Mouse (Mus musculus): ENCODE measurements around the gene Nlrp10. TPM values are rescaled to one million over a fixed set of nuclear protein-coding genes. Genes with fewer than 3 reads are reported as not detected.

The Nlrp10 gene
- 0.06 TPM for polyA plus RNA-seq (2012; fragmentation: generic; extraction: Trizol)

DNA sequence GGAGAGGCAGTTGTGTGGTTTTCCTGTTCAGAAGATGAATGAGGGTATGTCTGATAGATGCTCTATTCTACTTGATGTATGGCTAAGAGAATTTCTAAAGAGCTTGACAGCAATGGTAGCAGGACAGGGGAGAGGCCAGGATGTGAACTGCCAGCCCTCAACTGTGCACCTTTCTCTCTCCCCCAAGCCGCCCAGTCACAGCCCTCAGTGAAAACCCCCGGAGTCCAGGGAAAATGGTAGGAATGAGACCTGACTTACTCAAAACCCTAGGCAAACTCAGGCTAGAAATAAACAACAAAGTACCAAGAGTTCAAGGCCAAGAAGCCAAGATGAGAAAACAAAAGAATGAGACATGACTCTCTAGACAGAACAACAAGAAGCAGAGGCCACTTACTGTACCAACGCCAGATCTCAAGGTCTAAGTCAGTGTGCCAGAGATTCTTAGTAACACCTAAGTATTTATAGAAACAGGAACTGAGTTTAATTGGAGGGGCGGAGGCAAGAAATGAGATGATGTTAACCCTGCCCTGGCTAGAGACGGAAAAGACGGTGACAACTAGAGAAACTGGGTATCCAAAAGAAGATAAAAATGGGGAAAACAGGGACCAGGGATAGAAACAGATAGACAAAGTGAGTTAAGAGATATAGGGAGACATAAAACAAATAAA lies at the start of gene Nlrp10:
TSS of gene Nlrp10 (minus strand) at position 453 of the 668 bp plus-strand sequence.
- no peak within 1 kb of the TSS for H3K4me3 ChIP-seq
- H3K79me2 ChIP-seq (ENCODE audit: control insufficient read depth, insufficient read depth): peaks cover 4% of the 10 kb centered on the region
- H3K36me3 ChIP-seq (ENCODE audit: control insufficient read depth, insufficient read depth): no peaks in the 10 kb centered on the region
- no peak within 1 kb of the TSS for H3ac ChIP-seq (ENCODE audit: control insufficient read depth, insufficient read length)
- TF ChIP-seq POLR2AphosphoS2 (IDR thresholded peaks at IDR 0.05; ENCODE audit: insufficient read length, low read depth) (no peak), TCF3 (IDR thresholded peaks at IDR 0.05; ENCODE audit: insufficient read length, low read depth) (no peak), MYOG (IDR thresholded peaks at IDR 0.05; ENCODE audit: control insufficient read depth in 1 of 3, insufficient read depth in 1 of 3, insufficient read length in 2 of 3, low read depth in 2 of 3) (no peak), USF1 (IDR thresholded peaks at IDR 0.05; ENCODE audit: low read depth) (no peak)
- H3K4me2 ChIP-seq (ENCODE audit: low read depth): no peak within 1 kb of the TSS
- H3K27me3 ChIP-seq (ENCODE audit: control insufficient read depth, insufficient read depth, insufficient read length): no peaks in the 10 kb centered on the region

- H3K4me2 ChIP-seq (ENCODE audit: low read depth): no peak overlapping the region
- no peak overlapping the region for H3K4me3 ChIP-seq
- H3K79me2 ChIP-seq (ENCODE audit: control insufficient read depth, insufficient read depth): no peaks in the 10 kb centered on the region
- no peaks in the 10 kb centered on the region for H3K27me3 ChIP-seq (ENCODE audit: control insufficient read depth, insufficient read depth, insufficient read length)
- TF ChIP-seq POLR2A (IDR thresholded peaks at IDR 0.05; ENCODE audit: insufficient read length, low read depth): no peak
- no peak for TF ChIP-seq MYOD1 (IDR thresholded peaks at IDR 0.05; ENCODE audit: control insufficient read depth in 1 of 3, insufficient read length in 2 of 3, low read depth in 2 of 3)
- TF ChIP-seq POLR2AphosphoS2 (IDR thresholded peaks at IDR 0.05; ENCODE audit: insufficient read length, low read depth): no peak
- TF ChIP-seq TCF3 (IDR thresholded peaks at IDR 0.05; ENCODE audit: insufficient read length, low read depth): no peak
- no peak for TF ChIP-seq MYOG (IDR thresholded peaks at IDR 0.05; ENCODE audit: control insufficient read depth in 1 of 3, insufficient read depth in 1 of 3, insufficient read length in 2 of 3, low read depth in 2 of 3)
- TF ChIP-seq CEBPB (IDR thresholded peaks at IDR 0.05; ENCODE audit: insufficient read depth, poor library complexity, severe bottlenecking): no peak
- TF ChIP-seq SRF (IDR thresholded peaks at IDR 0.05; ENCODE audit: control insufficient read depth, insufficient read length, low read depth): no peak
- no peak for TF ChIP-seq MAX (IDR thresholded peaks at IDR 0.05; ENCODE audit: low read depth)
- no peak for TF ChIP-seq TCF12 (IDR thresholded peaks at IDR 0.05; ENCODE audit: insufficient read depth, poor library complexity, severe bottlenecking)
- H3ac ChIP-seq (ENCODE audit: control insufficient read depth, insufficient read length): no peak overlapping the region
- no peaks in the 10 kb centered on the region for H3K36me3 ChIP-seq (ENCODE audit: control insufficient read depth, insufficient read depth)
Observed at GRCm38 (mm10) chr7:108972273-108972672, 42.3 kb upstream of the Nlrp10 start.

DNA sequence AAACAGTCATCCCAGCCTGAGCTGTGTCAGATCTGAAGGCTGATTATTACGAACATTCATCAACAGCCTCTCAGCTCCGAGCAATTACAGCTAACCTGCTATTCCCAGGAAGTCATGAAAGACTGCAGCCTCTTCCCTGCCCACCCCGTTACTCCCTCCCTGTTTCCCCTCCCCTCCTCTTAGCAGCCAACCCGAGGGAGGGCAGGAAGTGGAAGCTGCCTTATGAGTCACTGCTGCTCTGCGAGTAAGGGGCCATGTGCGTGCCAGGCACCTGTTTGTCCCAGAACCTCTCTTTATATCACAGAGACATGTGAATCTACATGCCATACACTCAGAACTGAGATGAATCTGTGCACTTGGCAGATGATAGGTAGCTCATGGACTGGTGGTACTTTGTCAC lies 38.2 kb upstream of the Nlrp10 start:
- no peak overlapping the region for H3K4me2 ChIP-seq (ENCODE audit: low read depth)
- no peaks in the 10 kb centered on the region for H3K36me3 ChIP-seq (ENCODE audit: control insufficient read depth, insufficient read depth)
- no peak overlapping the region for H3ac ChIP-seq (ENCODE audit: control insufficient read depth, insufficient read length)
- TF ChIP-seq POLR2A (IDR thresholded peaks at IDR 0.05; ENCODE audit: insufficient read length, low read depth) (no peak), CEBPB (IDR thresholded peaks at IDR 0.05; ENCODE audit: insufficient read depth, poor library complexity, severe bottlenecking) (no peak), TCF3 (IDR thresholded peaks at IDR 0.05; ENCODE audit: insufficient read length, low read depth) (no peak), TCF12 (IDR thresholded peaks at IDR 0.05; ENCODE audit: insufficient read depth, poor library complexity, severe bottlenecking) (no peak), USF1 (IDR thresholded peaks at IDR 0.05; ENCODE audit: low read depth) (no peak), SRF (IDR thresholded peaks at IDR 0.05; ENCODE audit: control insufficient read depth, insufficient read length, low read depth) (no peak), MAX (IDR thresholded peaks at IDR 0.05; ENCODE audit: low read depth) (no peak), REST (IDR thresholded peaks at IDR 0.05; ENCODE audit: insufficient read depth, insufficient read length) (no peak), POLR2AphosphoS2 (IDR thresholded peaks at IDR 0.05; ENCODE audit: insufficient read length, low read depth) (no peak)
- H3K4me3 ChIP-seq: no peak overlapping the region
- H3K79me2 ChIP-seq (ENCODE audit: control insufficient read depth, insufficient read depth): no peaks in the 10 kb centered on the region
- H3K27me3 ChIP-seq (ENCODE audit: control insufficient read depth, insufficient read depth, insufficient read length): no peaks in the 10 kb centered on the region

- Histone ChIP-seq H3K79me2 (ENCODE audit: control insufficient read depth, insufficient read depth) (no peaks in the 10 kb centered on the region), H3K27me3 (ENCODE audit: control insufficient read depth, insufficient read depth, insufficient read length) (no peaks in the 10 kb centered on the region), H3K4me2 (ENCODE audit: low read depth) (peak overlapping the region; percentile 21), H3ac (ENCODE audit: control insufficient read depth, insufficient read length) (no peak overlapping the region), H3K36me3 (ENCODE audit: control insufficient read depth, insufficient read depth) (no peaks in the 10 kb centered on the region), H3K4me3 (no peak overlapping the region)
- TF ChIP-seq MYOG (IDR thresholded peaks at IDR 0.05; ENCODE audit: control insufficient read depth in 1 of 3, insufficient read depth in 1 of 3, insufficient read length in 2 of 3, low read depth in 2 of 3): no peak
- TF ChIP-seq USF1 (IDR thresholded peaks at IDR 0.05; ENCODE audit: low read depth): no peak
- no peak for TF ChIP-seq TCF12 (IDR thresholded peaks at IDR 0.05; ENCODE audit: insufficient read depth, poor library complexity, severe bottlenecking)
- TF ChIP-seq SRF (IDR thresholded peaks at IDR 0.05; ENCODE audit: control insufficient read depth, insufficient read length, low read depth): no peak
- no peak for TF ChIP-seq MYOD1 (IDR thresholded peaks at IDR 0.05; ENCODE audit: control insufficient read depth in 1 of 3, insufficient read length in 2 of 3, low read depth in 2 of 3)
- TF ChIP-seq CEBPB (IDR thresholded peaks at IDR 0.05; ENCODE audit: insufficient read depth, poor library complexity, severe bottlenecking): no peak
- TF ChIP-seq POLR2A (IDR thresholded peaks at IDR 0.05; ENCODE audit: insufficient read length, low read depth): no peak
- TF ChIP-seq REST (IDR thresholded peaks at IDR 0.05; ENCODE audit: insufficient read depth, insufficient read length): no peak
- TF ChIP-seq POLR2AphosphoS2 (IDR thresholded peaks at IDR 0.05; ENCODE audit: insufficient read length, low read depth): no peak
- TF ChIP-seq MAX (IDR thresholded peaks at IDR 0.05; ENCODE audit: low read depth): no peak
- no peak for TF ChIP-seq E2F4 (IDR thresholded peaks at IDR 0.05; ENCODE audit: insufficient read depth)
- TF ChIP-seq TCF3 (IDR thresholded peaks at IDR 0.05; ENCODE audit: insufficient read length, low read depth): no peak
Observed at GRCm38 (mm10) chr7:108966742-108967362, 36.9 kb upstream of the Nlrp10 start.

DNA sequence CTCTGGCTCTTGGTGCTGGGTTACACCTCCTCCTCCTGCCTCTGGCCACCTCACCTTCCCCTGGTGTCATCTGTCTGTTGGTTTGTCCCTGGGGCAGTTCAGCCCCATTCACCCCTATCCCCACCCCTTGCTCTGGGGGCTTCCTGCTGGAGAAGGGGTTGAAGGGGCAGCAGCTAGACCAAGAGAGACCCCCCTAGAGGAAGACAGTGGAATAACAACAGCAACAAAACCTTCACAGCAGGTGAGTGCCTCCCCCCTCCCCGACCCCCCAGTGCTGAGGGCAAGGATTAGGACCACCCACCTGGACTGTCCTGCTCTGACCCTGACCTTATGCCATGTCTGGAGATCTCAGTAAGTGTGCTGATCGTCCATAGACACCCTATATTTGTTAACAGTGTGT lies 36.0 kb upstream of the Nlrp10 start:
- no peak overlapping the region for H3ac ChIP-seq (ENCODE audit: control insufficient read depth, insufficient read length)
- TF ChIP-seq SRF (IDR thresholded peaks at IDR 0.05; ENCODE audit: control insufficient read depth, insufficient read length, low read depth): no peak
- no peak for TF ChIP-seq POLR2A (IDR thresholded peaks at IDR 0.05; ENCODE audit: insufficient read length, low read depth)
- H3K79me2 ChIP-seq (ENCODE audit: control insufficient read depth, insufficient read depth): no peaks in the 10 kb centered on the region
- H3K4me2 ChIP-seq (ENCODE audit: low read depth): no peak overlapping the region
- H3K36me3 ChIP-seq (ENCODE audit: control insufficient read depth, insufficient read depth): no peaks in the 10 kb centered on the region
- no peak overlapping the region for H3K4me3 ChIP-seq
- H3K27me3 ChIP-seq (ENCODE audit: control insufficient read depth, insufficient read depth, insufficient read length): no peaks in the 10 kb centered on the region
